Mouse (Mus musculus) cortical plate, adult 2 months (tissue): ENCODE measurements around the gene Prdx4.

ENCODE experiments used
- CTCF ChIP-seq: fragments of 200-500 bp; IDR thresholded peaks from 2 replicates; pipeline ENCODE4 v1.5.1; 2011; ENCODE audit warnings: mild to moderate bottlenecking, control low read depth, low read length; ENCODE audit not compliant: insufficient read depth; ENCODE audit errors: extremely low read depth
- POLR2A ChIP-seq: fragments of 200-500 bp; IDR thresholded peaks from 2 replicates; pipeline ENCODE4 v1.6.1; 2011; ENCODE audit warnings: mild to moderate bottlenecking, low read length, control low read depth; ENCODE audit not compliant: insufficient read depth; ENCODE audit errors: extremely low read depth

DNA sequence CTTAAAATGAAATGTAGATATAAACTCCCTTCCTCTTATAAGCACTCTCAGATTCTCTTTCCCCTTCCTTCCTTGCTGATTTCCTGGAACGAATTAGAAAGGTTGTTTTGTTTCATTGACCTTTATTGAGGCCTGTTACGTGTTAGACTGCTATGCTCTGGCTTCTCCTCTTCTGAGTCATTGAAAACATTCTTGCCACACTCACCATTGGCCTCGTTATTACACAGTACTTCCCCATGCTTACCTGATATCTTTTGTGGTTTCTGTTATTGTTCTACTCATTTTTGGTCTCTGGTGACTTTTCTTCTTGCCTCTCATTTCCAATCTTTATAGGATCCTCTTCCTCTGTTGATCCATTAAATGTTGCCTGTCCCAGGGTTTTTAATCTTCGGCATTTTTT, 62.1 kb downstream of the Prdx4 start:
- TF ChIP-seq CTCF (no peak), POLR2A (no peak)
